Mouse (Mus musculus): ENCODE data around the gene Ninj1.

- no peak for TF ChIP-seq CTCF (IDR thresholded peaks at IDR 0.05; ENCODE audit: insufficient read depth, low read length)
- TF ChIP-seq POLR2A (IDR thresholded peaks at IDR 0.05; ENCODE audit: borderline replicate concordance, extremely low read depth, low read depth, low read length), result no peak
Observed at GRCm38 (mm10) chr13:49216220-49216552, 28.9 kb downstream of the Ninj1 start.

Data from lung, adult 2 months (tissue).